Mouse (Mus musculus): Measurements from ENCODE around the gene Rer1. TPM values are rescaled to one million over a fixed set of nuclear protein-coding genes. Genes with fewer than 3 reads are reported as not detected.

Rer1 gene
- polyA plus RNA-seq (2014; fragmentation: Illumina TruSeq; extraction: RNeasy Lipid Tissue Mini Kit (QIAGEN cat#74804); ENCODE audit: low read depth, low replicate concordance) = 151 TPM

DNA sequence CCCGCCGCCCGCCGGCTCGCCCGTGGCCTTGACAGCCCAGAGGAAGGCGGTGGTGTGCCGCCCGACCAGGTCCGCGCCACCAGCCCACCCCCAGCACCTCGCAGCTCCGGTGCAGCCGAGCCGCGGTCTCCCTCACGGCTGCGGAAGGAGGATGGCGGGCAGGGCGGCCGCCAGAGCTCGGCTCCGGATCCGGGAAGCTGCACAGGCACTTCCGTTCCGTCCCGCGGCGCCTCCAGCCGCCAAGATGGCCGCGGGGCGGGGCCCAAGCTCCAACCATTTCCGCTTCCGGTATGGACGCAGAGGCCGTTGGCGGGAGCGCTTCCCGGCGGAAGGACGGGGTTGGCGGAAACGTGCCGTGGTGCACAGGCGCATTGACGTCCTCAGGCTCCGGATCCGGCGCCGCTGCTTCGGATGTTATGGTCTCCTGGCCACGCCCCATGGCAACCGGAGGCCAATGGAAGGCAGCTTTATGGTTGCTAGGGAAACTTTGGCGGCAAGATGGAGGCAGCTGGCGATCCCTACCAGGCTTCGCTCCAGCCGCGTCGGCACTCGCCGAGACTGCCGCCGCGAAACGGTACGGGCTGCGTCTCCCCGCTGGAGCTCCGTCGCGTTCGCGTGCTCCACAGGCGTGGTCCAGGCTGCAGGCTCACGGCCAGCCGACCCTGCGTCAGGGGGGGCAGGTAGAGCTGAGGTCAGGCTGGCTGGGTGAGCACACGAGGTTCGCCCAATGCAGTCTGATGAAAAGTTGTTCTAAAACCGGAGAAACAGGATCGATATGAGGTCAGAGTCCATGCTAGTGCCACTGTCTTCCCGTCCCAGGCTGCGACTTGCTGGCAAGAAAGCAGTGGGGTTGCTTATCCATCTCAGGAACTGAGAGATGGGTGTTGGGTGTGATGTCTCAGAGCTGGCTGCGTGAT is at the start of gene Rer1, which contains the start of gene Morn1:
Gene Rer1 (minus strand): TSS at position 275 of the 917 bp plus-strand sequence.
Gene Morn1 (plus strand): TSS at position 470 of the 917 bp plus-strand sequence.

DNA sequence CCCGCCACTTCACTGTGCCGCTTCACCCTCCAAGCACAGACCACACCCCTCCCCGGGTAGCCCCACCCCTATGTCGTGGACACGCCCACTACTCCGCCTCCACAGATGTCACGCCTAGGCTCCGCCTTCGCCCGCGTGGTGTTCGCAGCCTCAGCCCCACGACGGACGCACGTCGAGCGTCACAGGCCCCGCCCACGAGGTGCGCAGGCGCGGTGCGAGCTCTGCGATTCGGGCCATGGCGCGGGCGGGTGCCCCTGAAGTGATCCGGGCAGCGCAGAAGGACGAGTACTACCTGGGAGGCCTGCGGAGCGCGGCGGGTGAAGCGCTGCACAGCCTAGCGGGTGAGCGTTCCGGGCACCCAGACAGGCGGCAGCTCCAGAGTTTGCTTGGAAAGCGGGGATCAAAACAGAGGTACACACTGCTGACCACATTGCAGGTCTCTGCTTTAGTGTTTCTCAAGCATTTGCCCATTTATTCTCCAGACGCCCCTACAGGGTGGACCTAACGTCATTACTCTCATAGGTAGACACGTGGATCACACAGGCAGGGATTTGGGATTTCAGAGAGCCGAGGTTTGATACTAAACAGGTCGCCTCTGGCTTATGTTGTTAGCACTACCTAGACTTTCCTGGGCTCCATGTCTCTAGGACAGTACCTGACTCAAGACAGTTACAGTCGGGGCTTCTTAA is 19.2 kb downstream of the Rer1 start, which contains the start of gene Pex10:
Gene Pex10 (plus strand): TSS at position 183 of the 689 bp plus-strand sequence.

DNA sequence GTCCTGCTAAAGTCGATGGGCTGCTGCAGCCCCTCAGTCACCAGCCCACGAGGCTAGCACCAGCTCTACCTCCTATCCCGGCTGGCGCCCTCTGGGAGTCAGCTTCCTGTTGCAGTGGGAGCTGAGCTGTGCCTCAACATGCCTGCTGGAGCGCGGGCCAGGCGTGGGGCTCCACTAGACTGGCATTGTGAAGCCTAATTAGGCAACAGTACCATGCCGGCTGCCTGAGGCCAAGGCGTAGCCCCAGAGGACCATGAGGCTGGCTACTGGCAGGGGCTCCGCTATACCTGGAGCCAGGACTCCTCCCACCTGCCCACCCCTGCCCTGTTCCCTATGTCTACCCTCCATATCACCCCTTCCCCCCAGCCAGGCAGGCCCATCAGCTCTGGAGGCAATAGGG is 29.5 kb downstream of the Rer1 start, which contains the start of gene Plch2:
Gene Plch2 (minus strand): TSS at position 61 of the 400 bp plus-strand sequence.

Other genes with a start within 250 kb of the Rer1 start
- gene Ttc34, start 248.9 kb downstream of the Rer1 start, polyA plus RNA-seq (2014; fragmentation: Illumina TruSeq; extraction: RNeasy Lipid Tissue Mini Kit (QIAGEN cat#74804); ENCODE audit: low read depth, low replicate concordance) = not detected
- not detected for gene Mmel1, start 216.8 kb downstream of the Rer1 start, polyA plus RNA-seq (2014; fragmentation: Illumina TruSeq; extraction: RNeasy Lipid Tissue Mini Kit (QIAGEN cat#74804); ENCODE audit: low read depth, low replicate concordance)
- gene Fam213b, start 187.2 kb downstream of the Rer1 start, polyA plus RNA-seq (2014; fragmentation: Illumina TruSeq; extraction: RNeasy Lipid Tissue Mini Kit (QIAGEN cat#74804); ENCODE audit: low read depth, low replicate concordance) = 0.48 TPM
- not detected for gene Tnfrsf14, start 157.8 kb downstream of the Rer1 start, polyA plus RNA-seq (2014; fragmentation: Illumina TruSeq; extraction: RNeasy Lipid Tissue Mini Kit (QIAGEN cat#74804); ENCODE audit: low read depth, low replicate concordance)
- not detected for gene Hes5, start 125.5 kb downstream of the Rer1 start, polyA plus RNA-seq (2014; fragmentation: Illumina TruSeq; extraction: RNeasy Lipid Tissue Mini Kit (QIAGEN cat#74804); ENCODE audit: low read depth, low replicate concordance)
- gene Pank4, start 122.3 kb downstream of the Rer1 start, polyA plus RNA-seq (2014; fragmentation: Illumina TruSeq; extraction: RNeasy Lipid Tissue Mini Kit (QIAGEN cat#74804); ENCODE audit: low read depth, low replicate concordance) = 2.6 TPM
- gene Plch2, start 29.6 kb downstream of the Rer1 start, polyA plus RNA-seq (2014; fragmentation: Illumina TruSeq; extraction: RNeasy Lipid Tissue Mini Kit (QIAGEN cat#74804); ENCODE audit: low read depth, low replicate concordance) = not detected
- gene Pex10, start 19.4 kb downstream of the Rer1 start, polyA plus RNA-seq (2014; fragmentation: Illumina TruSeq; extraction: RNeasy Lipid Tissue Mini Kit (QIAGEN cat#74804); ENCODE audit: low read depth, low replicate concordance) = 2.8 TPM
- 0.72 TPM for gene Morn1, start 195 bp upstream of the Rer1 start, polyA plus RNA-seq (2014; fragmentation: Illumina TruSeq; extraction: RNeasy Lipid Tissue Mini Kit (QIAGEN cat#74804); ENCODE audit: low read depth, low replicate concordance)
- gene Ski, start 136.2 kb upstream of the Rer1 start, polyA plus RNA-seq (2014; fragmentation: Illumina TruSeq; extraction: RNeasy Lipid Tissue Mini Kit (QIAGEN cat#74804); ENCODE audit: low read depth, low replicate concordance) = 15.2 TPM
- gene Faap20, start 163.4 kb upstream of the Rer1 start, polyA plus RNA-seq (2014; fragmentation: Illumina TruSeq; extraction: RNeasy Lipid Tissue Mini Kit (QIAGEN cat#74804); ENCODE audit: low read depth, low replicate concordance) = 1.6 TPM